Mouse (Mus musculus): ENCODE data around the gene Mfsd14b.

The Mfsd14b gene

DNA sequence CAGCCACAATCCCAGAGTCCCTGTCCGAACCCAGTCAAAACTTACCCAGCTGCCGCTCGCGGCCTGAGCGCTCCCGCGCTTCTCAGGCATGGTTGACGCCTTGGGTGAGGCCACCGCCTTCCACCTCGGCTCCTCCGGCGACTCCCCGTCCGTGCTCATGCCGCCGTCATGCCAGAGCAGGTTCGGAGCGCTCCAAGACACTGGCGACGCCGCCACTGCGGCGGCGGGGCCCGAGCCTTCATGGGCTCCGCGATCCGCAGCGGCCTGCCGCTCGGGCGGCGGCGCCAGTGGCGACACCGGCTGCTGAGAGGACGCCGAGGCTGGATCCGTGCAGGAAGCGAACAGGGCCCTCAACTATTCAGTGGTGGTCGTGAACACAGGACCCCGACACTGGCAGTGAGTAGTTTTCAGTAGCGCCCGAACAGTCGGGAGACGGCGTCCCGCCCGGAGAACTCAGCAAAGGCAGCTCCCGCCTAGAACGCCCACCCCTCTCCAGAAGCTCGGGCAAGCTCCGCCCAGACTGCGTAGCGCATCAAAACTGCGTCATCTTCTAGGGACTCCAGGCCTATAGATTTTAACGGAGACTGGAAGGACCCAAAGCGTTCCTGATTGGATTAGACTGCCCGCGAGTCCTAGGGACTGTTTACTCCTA lies at the start of gene Mfsd14b:
Mfsd14b (minus strand) TSS at position 517 of the 652 bp plus-strand sequence.
- DNase-seq, result peak; percentile 83 to 87

GRCm38 (mm10) chr13:65149940-65150339 lies 37.2 kb upstream of the Mfsd14b start, which contains the start of gene Olfr466:
Gene Olfr466, plus strand, starts transcription at chr13:65150240.
- DNase-seq, result no peak

DNA sequence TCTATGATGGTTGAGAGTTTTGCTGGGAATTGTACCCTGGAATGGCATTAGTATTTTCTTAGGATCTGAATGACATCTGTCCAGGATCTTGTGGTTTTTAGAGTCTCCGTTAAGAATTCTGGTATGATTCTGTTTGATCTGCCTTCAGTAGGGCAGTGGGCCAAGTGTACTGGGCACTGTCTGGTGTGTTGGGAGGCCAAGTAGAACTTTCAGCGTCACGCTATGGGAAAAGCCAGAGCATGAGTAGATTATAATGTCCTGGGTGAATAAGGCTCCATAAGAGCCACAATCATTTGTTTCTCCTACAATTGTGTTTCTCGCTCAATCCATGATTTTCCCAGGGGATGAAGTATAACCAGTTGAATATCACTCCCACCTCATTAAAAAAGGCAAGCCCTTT lies 25.0 kb upstream of the Mfsd14b start, which contains the start of gene Olfr465-ps1:
Olfr465-ps1 (plus strand) TSS at position 301 of the 400 bp plus-strand sequence.
- no peak for DNase-seq

GRCm38 (mm10) chr13:65127063-65127847 lies 14.5 kb upstream of the Mfsd14b start:
- DNase-seq, result no peak

GRCm38 (mm10) chr13:65122111-65122510 lies 9.3 kb upstream of the Mfsd14b start:
- DNase-seq, result no peak

- no peak for DNase-seq
Observed at GRCm38 (mm10) chr13:65120984-65121383, 8.2 kb upstream of the Mfsd14b start.

GRCm38 (mm10) chr13:65113239-65113638 lies 464 bp upstream of the Mfsd14b start:
- DNase-seq, result no peak

DNA sequence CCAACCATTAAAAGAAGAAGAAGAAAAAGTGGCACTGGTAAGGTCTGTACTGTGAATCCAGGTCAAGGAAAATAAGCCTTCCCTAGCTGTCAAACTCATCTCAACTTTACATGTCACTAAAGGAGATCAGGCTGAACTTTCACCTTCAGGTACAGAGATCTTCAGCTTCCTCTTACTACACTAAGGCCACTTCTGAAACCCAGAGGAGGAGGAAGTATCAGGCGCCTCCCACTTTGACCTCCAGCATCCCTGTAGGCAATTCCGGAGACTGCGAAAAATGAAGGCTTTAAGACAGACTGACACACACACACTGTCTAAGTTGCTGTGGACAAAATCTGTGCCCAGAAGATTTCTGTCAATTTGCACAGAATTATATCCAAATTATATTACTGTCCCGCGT lies 814 bp downstream of the Mfsd14b start:
- peak; percentile 33 to 41 for DNase-seq

- DNase-seq, result no peak
Observed at GRCm38 (mm10) chr13:65101232-65101631, 11.5 kb downstream of the Mfsd14b start.

GRCm38 (mm10) chr13:65100678-65101077 lies 12.1 kb downstream of the Mfsd14b start:
- no peak for DNase-seq

DNA sequence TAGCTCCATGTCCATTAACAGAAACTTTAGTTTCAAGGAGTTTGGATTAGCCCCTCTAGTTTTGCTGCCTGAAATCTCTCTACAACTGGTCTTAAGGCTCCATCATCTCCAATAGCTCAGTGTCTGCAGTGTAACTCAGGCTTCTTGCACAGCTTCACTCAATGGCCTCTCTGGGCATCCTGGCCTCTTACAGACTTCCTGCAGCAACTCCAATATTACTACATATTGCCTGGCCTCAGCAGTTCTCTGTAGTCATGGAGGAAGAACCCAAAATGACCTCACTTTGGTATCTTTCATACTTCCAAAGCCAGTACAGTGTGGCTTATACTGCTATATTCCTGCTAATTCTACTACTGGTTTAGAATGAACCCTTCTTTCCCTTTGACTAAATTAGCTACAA lies 15.8 kb downstream of the Mfsd14b start:
- DNase-seq, result no peak

DNA sequence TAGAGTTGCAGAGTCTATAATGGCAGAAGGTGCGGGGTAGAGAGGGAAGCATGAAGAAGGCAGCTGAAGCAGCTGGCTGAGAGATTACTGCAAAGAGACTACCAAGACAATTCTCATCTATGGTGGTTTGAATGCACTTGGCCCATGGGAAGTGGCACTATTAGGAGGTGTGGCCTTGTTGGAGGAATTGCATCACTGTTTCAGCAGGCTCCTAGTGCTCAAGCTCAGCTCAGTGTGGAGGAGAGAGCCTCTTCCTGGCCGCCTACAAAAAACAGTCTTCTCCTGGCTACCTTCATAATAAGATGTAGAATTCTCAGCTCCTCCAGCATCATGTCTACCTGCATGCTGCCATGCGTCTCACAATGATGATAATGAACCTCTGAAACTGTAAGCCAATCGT lies 16.9 kb downstream of the Mfsd14b start:
- no peak for DNase-seq

DNA sequence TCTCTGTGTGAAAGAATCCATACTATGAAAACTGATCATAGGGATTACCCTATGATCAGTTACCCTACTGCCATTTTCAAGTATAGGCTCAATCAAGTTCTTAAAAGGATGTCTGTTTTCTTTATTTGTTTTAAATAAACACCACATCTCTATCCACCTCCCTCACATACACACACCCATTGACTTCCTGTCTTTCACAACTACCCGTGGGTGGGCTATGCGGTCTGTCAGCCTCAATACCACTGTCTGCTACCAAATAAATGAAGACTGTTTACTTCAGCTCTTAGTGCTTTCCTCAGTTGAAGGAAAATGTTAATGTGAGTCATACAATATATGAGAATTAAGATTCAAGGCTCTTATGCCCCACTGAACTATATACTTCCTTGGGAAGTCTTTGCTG lies 42.8 kb downstream of the Mfsd14b start:
- no peak for DNase-seq

GRCm38 (mm10) chr13:65052660-65053059 lies 60.1 kb downstream of the Mfsd14b start, which contains the start of gene Prss47:
Gene Prss47, minus strand, starts transcription at chr13:65052760.
- no peak for DNase-seq

DNA sequence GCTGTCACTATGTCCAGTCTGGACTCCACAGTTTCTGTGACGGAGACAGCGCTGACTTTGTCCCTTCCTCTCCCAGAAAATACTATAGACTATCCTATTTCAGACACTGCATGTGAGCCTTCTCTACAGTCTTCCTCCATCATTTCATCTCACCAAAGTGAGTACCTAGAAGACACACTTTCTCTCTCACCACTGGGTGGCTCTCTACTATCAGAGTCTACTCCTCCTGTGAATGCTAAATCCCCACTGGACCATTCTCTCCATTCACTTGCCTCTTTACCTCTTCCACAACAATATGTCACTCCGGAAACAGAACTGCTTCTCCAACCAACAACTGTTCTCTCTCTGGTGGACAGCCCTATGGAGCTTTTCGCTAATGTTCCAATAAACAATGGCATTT lies 77.7 kb downstream of the Mfsd14b start:
- no peak for DNase-seq

DNA sequence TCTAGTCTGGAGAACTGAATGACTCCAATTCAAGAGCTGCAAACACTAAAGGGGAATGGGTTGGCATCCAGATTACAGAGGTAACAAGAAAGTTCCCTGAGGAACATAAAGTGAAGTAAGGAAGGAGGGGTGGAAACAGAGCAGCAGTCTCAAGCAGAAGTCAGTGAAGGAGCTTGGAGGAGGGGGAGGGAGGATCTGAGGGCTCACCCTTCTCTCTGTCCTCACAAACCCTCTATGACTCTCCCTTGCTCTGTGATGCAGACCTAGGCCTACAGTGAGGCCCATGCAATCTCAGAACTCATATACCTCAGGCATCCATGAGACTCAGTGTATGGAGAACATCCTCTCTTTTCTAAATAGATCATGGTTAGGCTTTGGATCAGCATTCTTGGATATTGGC lies 80.0 kb downstream of the Mfsd14b start, which contains the start of gene Spata31d1c:
Spata31d1c (plus strand) TSS at position 301 of the 400 bp plus-strand sequence.
- DNase-seq, result no peak
